Mouse (Mus musculus) lung, embryonic 16.5 days (tissue): ENCODE results near the gene Upp2. TPM values are rescaled to one million over a fixed set of nuclear protein-coding genes. Genes with fewer than 3 reads are reported as not detected.

ENCODE experiments used
- ATAC-seq: fragments of 200-750 bp; cut with Nextera tagmentation; 2 replicates; pipeline ENCODE4 v1.8.0; 2017; ENCODE audit warnings: low read depth, mild to moderate bottlenecking, moderate library complexity
- H3K27ac ChIP-seq: fragments of 300-500 bp; sonication (generic); 2 replicates; pipeline ENCODE4 v1.5.1; 2014; ENCODE audit warnings: mild to moderate bottlenecking, control low read depth, low read length
- H3K27me3 ChIP-seq: fragments of 300-500 bp; sonication (generic); 2 replicates; pipeline ENCODE4 v1.6.1; 2014; ENCODE audit warnings: low read depth, low read length, mixed read lengths; ENCODE audit not compliant: control insufficient read depth, insufficient read depth
- H3K36me3 ChIP-seq: fragments of 300-500 bp; sonication (generic); 2 replicates; pipeline ENCODE4 v1.6.1; 2014; ENCODE audit warnings: low read length; ENCODE audit not compliant: control insufficient read depth, insufficient read depth
- H3K4me1 ChIP-seq: fragments of 300-500 bp; sonication (generic); replicated peaks from 2 replicates; pipeline ENCODE4 v1.6.1; 2014; ENCODE audit warnings: low read length, mixed read lengths; ENCODE audit not compliant: control insufficient read depth, insufficient read depth
- H3K4me2 ChIP-seq: fragments of 300-500 bp; sonication (generic); 2 replicates; pipeline ENCODE4 v1.6.1; 2014; ENCODE audit warnings: low read depth, low read length, control low read depth
- H3K4me3 ChIP-seq: fragments of 300-500 bp; sonication (generic); 2 replicates; pipeline ENCODE4 v1.5.1; 2014; ENCODE audit warnings: mild to moderate bottlenecking, low read length, control low read depth
- H3K9ac ChIP-seq: fragments of 300-500 bp; sonication (generic); 2 replicates; pipeline ENCODE4 v1.6.1; 2014; ENCODE audit warnings: low read length, control low read depth
- H3K9me3 ChIP-seq: fragments of 300-500 bp; sonication (generic); 2 replicates; pipeline ENCODE4 v1.6.1; 2016; ENCODE audit warnings: low read length; ENCODE audit not compliant: control insufficient read depth
- WGBS: fragments of 180-500 bp; shearing (Covaris S2); extraction: QIAGEN DNeasy Blood & Tissue Kit; methylation state at CpG from one replicate; pipeline ENCODE4 v1.1.7; 2014; 5-methylcytosine and 5-hydroxymethylcytosine counted together
- polyA plus RNA-seq: library from polyadenylated mRNA; unstranded; fragments of >200 nt; fragmentation: Nextera tagmentation; extraction: Ambion mirVana; gene quantifications from 2 replicates; pipeline ENCODE4 v1.2.1, GENCODE M21; 2015

Gene Upp2
- polyA plus RNA-seq, 1 experiment from 2014 or later: 6.6 TPM

- no peak overlapping the region for H3K4me2 ChIP-seq
- WGBS: 86% methylated on average over 6 of the region's 6 CpGs
- 0 out of 2 replicates have a peak, but pooled peaks cover 2% of the 10 kb centered on the region for H3K9me3 ChIP-seq
- no peaks in the 10 kb centered on the region for H3K36me3 ChIP-seq
- no peaks in the 10 kb centered on the region for H3K27me3 ChIP-seq
- ATAC-seq: no peak
- H3K27ac ChIP-seq: no peak overlapping the region
- no peaks in the 10 kb centered on the region for H3K4me1 ChIP-seq
- H3K9ac ChIP-seq: no peak overlapping the region
- no peak overlapping the region for H3K4me3 ChIP-seq
Observed at GRCm38 (mm10) chr2:58655169-58655568, 88.1 kb downstream of the Upp2 start.

- H3K27ac ChIP-seq: no peak overlapping the region
- no peak overlapping the region for H3K9ac ChIP-seq
- H3K4me1 ChIP-seq: no peaks in the 10 kb centered on the region
- no peaks in the 10 kb centered on the region for H3K36me3 ChIP-seq
- H3K27me3 ChIP-seq: no peaks in the 10 kb centered on the region
- no peak overlapping the region for H3K4me3 ChIP-seq
- no peak for ATAC-seq
- 0 out of 2 replicates have a peak, but pooled peaks cover 2% of the 10 kb centered on the region for H3K9me3 ChIP-seq
- WGBS: 93% methylated on average over 1 of the region's 1 CpGs
- no peak overlapping the region for H3K4me2 ChIP-seq
Observed at GRCm38 (mm10) chr2:58656959-58657358, 89.9 kb downstream of the Upp2 start.

GRCm38 (mm10) chr2:58657855-58658254 lies 90.8 kb downstream of the Upp2 start:
- no peak overlapping the region for H3K4me2 ChIP-seq
- 0 out of 2 replicates have a peak, but pooled peaks cover 2% of the 10 kb centered on the region for H3K9me3 ChIP-seq
- no peak overlapping the region for H3K27ac ChIP-seq
- WGBS: 92% methylated on average over 10 of the region's 10 CpGs
- no peak for ATAC-seq
- no peaks in the 10 kb centered on the region for H3K27me3 ChIP-seq
- no peaks in the 10 kb centered on the region for H3K36me3 ChIP-seq
- no peak overlapping the region for H3K4me3 ChIP-seq
- no peak overlapping the region for H3K9ac ChIP-seq
- no peaks in the 10 kb centered on the region for H3K4me1 ChIP-seq

GRCm38 (mm10) chr2:58660591-58660990 lies 93.5 kb downstream of the Upp2 start:
- Histone ChIP-seq H3K36me3 (no peaks in the 10 kb centered on the region), H3K27ac (no peak overlapping the region), H3K9ac (no peak overlapping the region), H3K4me1 (no peaks in the 10 kb centered on the region), H3K4me2 (no peak overlapping the region), H3K4me3 (no peak overlapping the region), H3K27me3 (no peaks in the 10 kb centered on the region), H3K9me3 (0 out of 2 replicates have a peak, but pooled peaks cover 2% of the 10 kb centered on the region)
- WGBS: 59% methylated on average over 13 of the region's 13 CpGs
- ATAC-seq: no peak

GRCm38 (mm10) chr2:58661116-58661515 lies 94.0 kb downstream of the Upp2 start:
- 68% methylated on average over 5 of the region's 5 CpGs for WGBS
- no peak for ATAC-seq

GRCm38 (mm10) chr2:58662661-58663060 lies 95.6 kb downstream of the Upp2 start:
- Histone ChIP-seq H3K9me3 (0 out of 2 replicates have a peak, but pooled peaks cover under 1% of the 10 kb centered on the region), H3K4me2 (no peak overlapping the region), H3K36me3 (no peaks in the 10 kb centered on the region), H3K9ac (no peak overlapping the region), H3K27ac (no peak overlapping the region), H3K4me1 (no peaks in the 10 kb centered on the region), H3K4me3 (no peak overlapping the region), H3K27me3 (no peaks in the 10 kb centered on the region)
- WGBS: 82% methylated on average over 9 of the region's 9 CpGs
- no peak for ATAC-seq

More at GRCm38 (mm10) chr2:58661116-58661515, 94.0 kb downstream of the Upp2 start:
- no peak overlapping the region for H3K27ac ChIP-seq
- H3K27me3 ChIP-seq: no peaks in the 10 kb centered on the region
- 0 out of 2 replicates have a peak, but pooled peaks cover 2% of the 10 kb centered on the region for H3K9me3 ChIP-seq
- H3K36me3 ChIP-seq: no peaks in the 10 kb centered on the region
- H3K9ac ChIP-seq: no peak overlapping the region
- H3K4me1 ChIP-seq: no peaks in the 10 kb centered on the region
- H3K4me2 ChIP-seq: no peak overlapping the region
- no peak overlapping the region for H3K4me3 ChIP-seq

- no peak overlapping the region for H3K9ac ChIP-seq
- no peak overlapping the region for H3K4me3 ChIP-seq
- WGBS: 71% methylated on average over 7 of the region's 7 CpGs
- no peak for ATAC-seq
- H3K4me2 ChIP-seq: no peak overlapping the region
- H3K27me3 ChIP-seq: no peaks in the 10 kb centered on the region
- no peaks in the 10 kb centered on the region for H3K9me3 ChIP-seq
- no peaks in the 10 kb centered on the region for H3K4me1 ChIP-seq
- no peaks in the 10 kb centered on the region for H3K36me3 ChIP-seq
- no peak overlapping the region for H3K27ac ChIP-seq
Observed at GRCm38 (mm10) chr2:58663404-58664120, 96.5 kb downstream of the Upp2 start.

- no peak overlapping the region for H3K9ac ChIP-seq
- no peaks in the 10 kb centered on the region for H3K27me3 ChIP-seq
- 62% methylated on average over 12 of the region's 12 CpGs for WGBS
Observed at GRCm38 (mm10) chr2:58665081-58665814, 98.2 kb downstream of the Upp2 start.

GRCm38 (mm10) chr2:58667298-58667697 lies 100.2 kb downstream of the Upp2 start:
- no peak overlapping the region for H3K27ac ChIP-seq
- no peak overlapping the region for H3K4me2 ChIP-seq
- ATAC-seq: no peak
- H3K9ac ChIP-seq: no peak overlapping the region
- H3K4me3 ChIP-seq: no peak overlapping the region
- H3K4me1 ChIP-seq: no peaks in the 10 kb centered on the region
- no peaks in the 10 kb centered on the region for H3K27me3 ChIP-seq
- WGBS: 43% methylated on average over 3 of the region's 3 CpGs
- no peaks in the 10 kb centered on the region for H3K36me3 ChIP-seq
- no peaks in the 10 kb centered on the region for H3K9me3 ChIP-seq

More at GRCm38 (mm10) chr2:58665081-58665814, 98.2 kb downstream of the Upp2 start:
- no peak for ATAC-seq
- H3K4me1 ChIP-seq: no peaks in the 10 kb centered on the region
- no peaks in the 10 kb centered on the region for H3K9me3 ChIP-seq
- H3K4me3 ChIP-seq: no peak overlapping the region
- H3K27ac ChIP-seq: no peak overlapping the region
- H3K4me2 ChIP-seq: no peak overlapping the region
- no peaks in the 10 kb centered on the region for H3K36me3 ChIP-seq
